Mouse (Mus musculus): ENCODE measurements around the gene Fars2.
"Not testable (repeated sequence)": the region's sequence is repeated elsewhere in the genome, so short reads cannot be mapped to it uniquely, and the experiment has no call there.

Fars2 gene

DNA sequence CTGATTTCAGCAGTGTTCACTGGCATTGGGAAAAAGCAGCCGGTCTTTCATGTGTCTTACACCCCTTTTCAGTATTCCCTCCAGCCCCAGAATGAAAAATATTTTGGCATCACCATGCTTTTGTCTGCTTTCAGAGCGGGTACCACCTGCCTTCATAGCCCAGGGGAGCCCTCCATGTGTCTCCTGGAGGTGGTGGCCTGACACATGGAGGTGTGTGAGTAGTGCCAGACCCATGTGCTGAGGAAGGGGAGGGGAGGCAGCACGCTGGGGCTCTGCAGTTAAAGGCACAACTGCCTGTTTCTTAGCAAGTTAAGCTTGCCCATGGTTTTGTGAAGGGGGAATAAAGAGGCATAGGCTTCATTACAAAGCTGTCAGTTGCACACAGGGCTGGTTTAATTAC, 176.3 kb downstream of the Fars2 start:
- DNase-seq (ENCODE audit: extremely low spot score, low spot score) = no peak

DNA sequence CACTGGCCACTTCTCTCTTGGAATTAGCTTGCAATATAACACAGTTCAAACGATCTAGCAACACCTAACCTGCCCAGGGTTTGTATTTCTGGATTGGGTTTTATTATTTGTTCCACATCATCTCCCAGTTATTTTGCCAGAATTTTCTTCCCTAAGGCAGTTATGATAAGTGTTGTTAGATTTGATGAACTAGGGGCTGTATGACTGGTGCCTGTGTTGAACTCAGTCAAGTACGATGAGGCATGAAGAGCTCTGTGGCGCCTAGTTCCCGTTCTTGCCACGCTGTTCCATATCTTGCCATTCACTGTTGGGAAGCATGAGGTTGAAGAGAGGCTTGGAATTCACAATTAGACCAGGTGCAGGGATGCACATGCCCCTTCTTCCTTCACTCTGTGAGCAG, 177.3 kb downstream of the Fars2 start:
- no peak for DNase-seq (ENCODE audit: extremely low spot score, low spot score)

DNA sequence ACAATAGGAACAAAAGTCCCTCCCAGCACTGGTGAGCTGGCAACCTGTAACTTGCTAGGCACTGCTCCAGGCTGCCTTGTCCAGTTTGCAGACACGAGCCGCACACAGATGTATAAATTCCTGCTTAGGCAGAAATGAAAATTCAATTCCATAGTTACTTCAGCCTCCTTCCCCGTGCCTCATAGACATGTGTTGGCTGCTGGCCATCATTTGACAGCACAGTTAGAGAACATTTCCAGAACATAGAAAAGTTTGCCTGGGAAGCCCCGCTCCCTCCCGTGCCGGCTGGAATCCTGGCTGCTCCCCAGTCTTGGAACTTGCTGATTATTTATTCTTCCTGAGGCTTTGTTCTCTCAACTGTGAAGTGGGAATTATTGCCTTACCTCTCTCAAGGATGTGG, 178.6 kb downstream of the Fars2 start:
- DNase-seq (ENCODE audit: extremely low spot score, low spot score) = no peak

DNA sequence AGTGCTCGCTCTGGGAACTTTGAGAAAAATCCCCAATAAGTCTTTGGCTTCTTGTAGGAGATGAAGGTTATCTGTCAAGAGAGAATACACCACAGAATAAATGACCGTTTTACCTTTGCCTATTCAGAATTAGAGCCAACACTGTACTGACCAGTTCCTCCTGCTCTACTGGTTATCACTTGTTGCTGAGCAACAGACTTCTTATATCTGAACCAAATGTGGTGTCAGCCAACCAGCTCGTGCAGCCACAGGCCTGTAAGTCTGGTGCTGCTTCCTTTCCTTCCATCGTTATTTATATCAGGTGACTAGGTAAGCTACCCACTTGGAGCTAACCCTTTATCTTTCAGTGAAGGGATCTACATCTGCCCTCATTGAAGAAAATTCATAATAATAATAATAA, 179.4 kb downstream of the Fars2 start:
- DNase-seq (ENCODE audit: extremely low spot score, low spot score) = no peak

DNA sequence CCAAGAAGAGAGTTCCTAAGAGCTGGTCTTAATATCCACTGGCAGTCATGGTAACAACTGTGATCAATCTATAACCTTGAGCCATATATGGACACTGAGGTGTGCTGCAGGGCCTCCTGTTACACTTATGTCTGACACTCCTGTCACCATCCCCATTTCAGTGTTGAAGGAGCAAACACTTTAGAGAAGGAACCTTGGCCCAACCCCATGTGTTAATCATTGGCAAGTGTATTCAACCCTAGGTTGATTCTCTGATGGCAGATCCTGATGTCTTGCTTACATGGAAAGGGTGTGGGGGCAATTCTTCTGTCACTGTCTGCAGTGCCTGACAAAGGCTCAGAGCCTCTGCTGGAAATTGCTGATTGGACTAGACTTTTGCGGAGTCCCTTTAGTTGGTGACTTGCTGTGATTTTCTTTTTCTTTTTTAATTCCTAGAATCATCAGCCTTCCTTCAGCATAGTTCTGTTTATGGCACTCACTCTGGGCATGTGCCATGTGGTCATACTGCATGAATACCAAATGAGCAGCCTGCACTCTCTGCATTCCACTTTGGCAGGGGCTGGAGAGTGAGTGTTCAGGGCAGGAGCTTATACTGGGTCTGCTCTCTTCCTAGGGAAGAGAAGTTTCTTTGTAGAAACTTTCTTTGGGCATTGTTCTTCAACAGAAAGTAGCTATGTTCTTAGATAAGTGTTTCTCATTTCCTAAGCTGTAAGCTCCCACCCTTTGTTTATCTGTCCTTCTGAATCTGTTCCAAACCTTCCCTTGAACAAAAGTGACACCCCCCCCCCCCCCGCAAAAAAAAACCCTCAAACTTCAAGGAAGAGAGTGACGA, 181.0 kb downstream of the Fars2 start:
- no peak for DNase-seq (ENCODE audit: extremely low spot score, low spot score)

DNA sequence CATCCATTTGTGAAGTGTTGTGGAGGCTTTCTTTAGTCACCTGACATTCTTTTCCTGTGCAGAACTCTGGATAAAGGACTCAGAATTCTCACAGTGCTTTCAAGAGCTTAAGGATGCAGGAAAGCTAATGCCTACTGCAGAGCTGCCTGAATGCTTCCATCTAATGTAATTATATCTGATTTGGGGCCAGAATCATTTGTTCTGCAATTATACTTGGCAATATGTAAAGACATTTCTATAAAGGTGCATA, 181.5 kb downstream of the Fars2 start:
- DNase-seq (ENCODE audit: extremely low spot score, low spot score) = no peak

DNA sequence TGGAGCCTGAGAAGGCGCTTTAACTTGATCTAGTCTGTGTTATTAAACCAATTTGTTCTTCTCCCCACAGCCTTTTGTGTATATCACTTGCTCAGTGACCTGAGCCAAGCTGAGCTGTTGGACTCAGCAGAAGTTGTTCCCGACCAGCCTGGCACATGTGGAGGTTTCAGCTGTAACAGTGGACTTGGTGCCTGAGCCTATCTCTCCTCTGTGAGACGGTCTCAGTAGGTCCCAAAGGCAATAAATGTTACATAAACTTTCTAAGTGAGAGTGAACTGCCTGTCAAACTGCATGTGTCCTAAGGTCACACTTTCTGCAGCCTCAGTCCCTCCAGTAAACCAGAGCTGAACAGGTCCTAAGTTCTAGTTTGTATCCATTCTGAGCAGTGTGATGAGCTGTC, 185.6 kb downstream of the Fars2 start:
- no peak for DNase-seq (ENCODE audit: extremely low spot score, low spot score)

DNA sequence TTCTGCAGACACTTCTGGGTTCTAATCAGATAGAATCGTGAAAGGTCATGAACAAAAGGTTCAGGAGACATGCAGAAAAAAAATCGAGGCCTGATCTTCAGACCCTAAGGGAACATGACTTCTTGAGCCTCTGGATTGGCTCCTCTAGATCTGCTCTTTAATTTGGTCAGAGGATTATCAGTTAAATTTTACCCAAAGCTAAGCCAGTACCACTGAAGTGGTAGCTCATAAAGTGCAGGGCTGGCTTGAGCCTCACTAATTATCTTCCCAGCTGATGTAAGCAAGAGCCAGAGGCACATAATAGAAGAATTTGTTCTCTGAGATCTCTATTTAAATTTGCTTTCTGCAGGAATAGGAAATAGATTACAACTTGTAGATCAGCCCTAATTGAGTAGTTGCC, 188.1 kb downstream of the Fars2 start:
- DNase-seq (ENCODE audit: extremely low spot score, low spot score) = no peak

DNA sequence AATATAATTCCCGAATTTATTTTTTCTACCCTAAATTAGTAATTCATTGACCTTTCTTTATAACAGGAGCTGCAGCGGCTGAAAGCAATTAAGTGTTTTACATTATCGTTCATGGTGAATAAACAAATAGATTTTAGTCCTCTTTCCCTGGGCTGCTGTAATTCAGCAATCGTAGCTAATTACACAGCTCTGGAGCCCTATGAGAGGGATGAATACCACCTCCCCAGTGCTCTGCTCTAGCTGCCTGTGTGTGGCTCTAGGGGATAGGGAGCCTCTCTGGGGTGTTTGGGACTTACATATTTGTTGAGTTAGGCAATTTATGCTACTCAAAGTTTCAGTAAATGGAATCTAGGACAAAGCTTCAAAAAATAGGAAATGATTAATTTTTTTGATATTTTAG, 190.2 kb downstream of the Fars2 start:
- no peak for DNase-seq (ENCODE audit: extremely low spot score, low spot score)

DNA sequence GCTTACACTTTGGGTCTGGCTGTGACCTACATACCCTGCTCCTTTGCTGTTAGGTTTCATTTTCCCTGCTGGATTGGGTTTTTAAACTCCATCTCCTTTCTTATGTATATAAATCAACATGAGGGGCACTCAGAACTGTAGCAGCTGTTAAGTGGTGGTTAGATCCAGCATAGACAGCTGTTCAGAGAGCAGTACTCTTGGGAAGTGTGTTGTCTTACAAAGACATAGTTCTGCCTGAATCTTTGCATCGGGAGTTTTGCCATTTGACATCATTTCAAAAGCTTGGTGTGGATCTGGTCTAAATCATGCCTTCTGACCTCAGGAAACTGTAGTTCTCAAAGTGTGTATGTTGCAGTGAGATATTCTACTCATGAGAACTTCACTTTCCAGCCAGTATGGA, 191.9 kb downstream of the Fars2 start:
- no peak for DNase-seq (ENCODE audit: extremely low spot score, low spot score)

DNA sequence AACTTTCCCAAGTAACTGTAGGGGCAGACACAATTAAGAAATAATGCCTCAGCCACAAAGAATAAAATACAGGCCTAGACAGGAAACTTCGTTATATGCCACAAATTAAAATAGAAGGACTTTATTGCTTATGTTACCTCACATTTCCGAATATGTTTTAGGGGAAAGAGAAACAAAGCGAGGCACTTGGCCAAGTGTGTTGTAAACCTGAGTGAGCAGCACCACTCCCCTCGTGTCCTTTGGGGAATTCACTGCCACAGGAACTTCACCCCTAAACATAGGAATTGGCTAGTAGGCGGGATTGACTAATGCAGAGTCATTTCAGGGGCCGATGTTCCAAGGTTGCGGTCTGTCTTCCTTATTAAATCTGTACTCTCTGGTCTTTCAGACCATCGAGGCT, 197.0 kb downstream of the Fars2 start:
- DNase-seq (ENCODE audit: extremely low spot score, low spot score) = no peak

DNA sequence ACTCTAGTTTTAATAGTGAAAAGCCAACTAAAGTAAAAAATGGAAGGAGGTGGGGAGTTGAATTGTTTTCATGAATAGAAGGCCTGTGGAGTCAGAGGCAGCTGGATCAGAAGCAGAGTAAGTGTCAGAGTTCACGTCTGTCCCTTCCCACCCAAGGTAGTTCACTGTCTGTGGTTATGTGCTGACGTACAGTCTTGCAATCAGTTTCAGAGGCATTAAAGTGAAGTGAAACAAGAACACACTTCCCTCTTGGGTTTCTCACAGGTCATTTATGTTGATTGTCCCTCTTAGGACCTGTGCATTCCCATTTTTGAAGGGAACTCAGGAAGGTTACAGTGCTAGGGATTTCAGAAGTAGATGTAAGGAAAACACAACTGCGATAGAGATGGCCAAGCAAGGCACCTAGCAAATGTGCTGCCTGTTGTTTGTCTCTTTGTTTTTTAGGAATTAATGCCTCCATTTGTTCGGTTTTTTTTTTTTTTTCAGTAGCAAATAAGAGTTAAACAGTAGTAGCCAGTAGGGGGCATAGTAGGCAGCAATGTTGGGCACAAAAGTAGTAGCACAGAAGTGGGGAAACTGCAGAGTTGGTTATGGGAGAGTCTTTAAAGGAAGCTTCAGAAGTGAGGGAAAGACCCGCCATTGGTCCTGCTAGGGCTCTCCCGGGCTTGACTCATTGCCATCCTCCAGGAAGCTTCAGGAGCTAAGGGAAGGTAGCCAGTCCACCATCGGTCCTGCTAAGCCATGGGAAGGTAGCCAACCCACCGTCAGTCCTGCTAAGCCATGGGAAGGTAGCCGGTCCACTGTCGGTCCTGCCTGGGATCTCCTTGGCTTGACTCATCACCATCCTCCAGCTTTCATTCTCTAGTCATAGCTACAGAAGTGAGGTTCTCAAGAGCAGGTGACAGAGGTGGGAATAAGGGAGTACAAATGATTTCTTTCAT, 197.9 kb downstream of the Fars2 start:
- no peak for DNase-seq (ENCODE audit: extremely low spot score, low spot score)

DNA sequence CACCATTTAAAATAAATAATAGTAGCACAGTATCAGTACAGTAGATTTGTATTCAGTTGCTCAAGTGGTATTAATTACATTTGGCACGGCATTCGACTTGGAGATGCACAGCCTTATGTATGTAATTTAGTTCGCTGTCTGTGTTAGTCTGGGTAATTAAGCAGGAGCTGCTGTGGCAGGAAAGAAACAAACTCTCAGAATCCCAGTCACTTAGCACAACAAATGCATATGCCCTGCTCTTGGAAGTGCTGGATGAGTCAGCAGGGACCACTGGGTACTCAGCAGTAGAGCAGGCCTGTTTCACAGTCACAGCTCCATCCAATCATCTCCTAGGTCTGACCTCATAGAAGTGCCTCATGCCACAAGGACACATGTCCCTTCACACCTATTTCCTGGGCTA, 200.6 kb downstream of the Fars2 start:
- DNase-seq (ENCODE audit: extremely low spot score, low spot score) = no peak

DNA sequence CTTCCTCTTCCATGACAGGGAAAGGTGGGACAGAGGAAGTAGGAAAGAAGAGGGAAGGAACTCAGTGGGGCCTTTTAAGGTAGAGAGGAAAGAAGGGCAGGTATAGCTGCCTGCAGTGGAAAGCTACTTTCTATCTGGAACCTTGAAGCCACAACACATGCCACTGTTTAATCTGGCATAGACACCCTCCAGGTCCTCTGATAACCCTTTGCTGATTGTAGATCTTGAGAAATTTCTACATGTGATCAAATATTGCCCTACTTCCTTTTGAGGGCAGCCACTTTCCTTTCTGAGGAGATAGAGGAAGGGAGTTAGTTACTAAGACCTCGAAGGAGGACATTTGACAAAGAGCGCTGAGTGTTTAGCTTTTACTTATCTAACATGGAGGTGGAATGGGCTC, 207.4 kb downstream of the Fars2 start:
- no peak for DNase-seq (ENCODE audit: extremely low spot score, low spot score)

DNA sequence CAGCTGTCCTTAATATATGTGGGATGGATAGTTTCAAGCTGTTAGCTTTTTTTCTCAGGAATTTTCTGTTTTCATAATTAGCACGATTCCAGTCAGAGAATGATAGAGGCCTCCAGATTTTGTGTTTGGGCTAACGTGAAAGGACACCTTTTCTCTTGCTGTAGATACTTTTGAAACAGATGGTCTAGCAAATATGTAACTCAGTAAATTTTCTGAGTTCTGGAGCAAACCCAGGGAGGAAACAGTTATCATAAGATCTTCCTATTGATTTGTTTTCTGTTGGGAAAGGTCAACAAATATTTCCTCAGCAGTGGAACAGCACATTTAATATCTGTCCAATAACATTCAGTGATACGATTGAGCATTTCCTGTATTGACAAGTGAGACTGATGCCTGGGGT, 209.3 kb downstream of the Fars2 start:
- DNase-seq (ENCODE audit: extremely low spot score, low spot score) = no peak

DNA sequence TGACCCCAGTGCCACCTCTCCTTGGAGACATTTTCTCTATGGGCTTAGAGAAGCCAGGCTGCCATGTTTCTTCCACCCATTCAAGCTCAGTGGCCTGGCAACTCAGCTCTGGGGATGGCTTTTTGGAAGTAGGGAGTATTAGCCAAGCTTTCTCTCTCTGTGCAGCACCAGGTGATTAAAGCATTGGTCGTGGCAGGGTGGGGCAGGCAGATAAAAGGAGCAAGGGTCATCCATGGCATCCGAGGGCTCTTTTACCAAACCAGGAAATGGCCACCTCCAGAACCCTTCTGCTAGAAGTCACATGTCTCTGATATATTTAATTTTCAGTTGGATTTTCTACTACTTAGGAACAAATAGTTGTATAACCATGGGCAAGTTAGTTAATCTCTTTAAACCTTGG, 212.7 kb downstream of the Fars2 start:
- DNase-seq (ENCODE audit: extremely low spot score, low spot score) = no peak

DNA sequence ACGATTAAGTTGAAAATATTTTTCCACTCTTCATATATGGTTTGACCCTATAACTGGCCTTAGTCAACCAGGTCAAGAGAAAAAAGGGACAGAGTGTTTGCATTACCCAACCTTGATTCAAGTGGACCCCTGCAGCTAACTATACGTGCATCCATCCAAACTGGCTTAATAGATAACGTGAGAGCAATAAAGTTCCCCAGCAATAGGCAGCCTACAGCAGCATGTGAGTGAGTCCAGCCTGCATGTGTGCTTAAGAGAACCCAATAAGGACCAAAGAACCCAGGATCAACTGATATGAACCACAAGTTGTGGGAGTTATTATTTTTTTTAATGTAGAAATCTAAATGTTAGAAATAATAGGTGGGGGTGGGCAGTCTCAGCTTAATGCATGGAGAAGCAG, 213.3 kb downstream of the Fars2 start:
- no peak for DNase-seq (ENCODE audit: extremely low spot score, low spot score)

DNA sequence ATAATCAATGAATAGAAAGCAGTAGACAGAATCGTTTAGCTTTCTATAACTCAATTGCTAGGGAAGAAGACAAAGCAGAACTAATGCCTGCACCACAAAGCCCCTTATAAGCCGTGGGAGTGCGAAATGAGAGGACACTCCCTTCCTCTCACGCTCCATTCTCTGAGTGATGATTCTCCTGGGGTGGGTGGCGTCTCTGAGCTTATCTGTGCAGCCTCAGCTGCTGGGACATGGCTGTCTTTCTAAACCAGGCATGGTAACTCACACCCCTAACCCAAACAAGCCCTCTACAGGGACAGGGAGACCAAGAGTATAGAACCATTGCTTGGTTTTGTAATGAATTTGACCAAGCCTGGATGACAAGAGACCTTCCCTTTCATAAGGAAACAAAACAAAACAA, 217.5 kb downstream of the Fars2 start:
- DNase-seq (ENCODE audit: extremely low spot score, low spot score) = no peak

DNA sequence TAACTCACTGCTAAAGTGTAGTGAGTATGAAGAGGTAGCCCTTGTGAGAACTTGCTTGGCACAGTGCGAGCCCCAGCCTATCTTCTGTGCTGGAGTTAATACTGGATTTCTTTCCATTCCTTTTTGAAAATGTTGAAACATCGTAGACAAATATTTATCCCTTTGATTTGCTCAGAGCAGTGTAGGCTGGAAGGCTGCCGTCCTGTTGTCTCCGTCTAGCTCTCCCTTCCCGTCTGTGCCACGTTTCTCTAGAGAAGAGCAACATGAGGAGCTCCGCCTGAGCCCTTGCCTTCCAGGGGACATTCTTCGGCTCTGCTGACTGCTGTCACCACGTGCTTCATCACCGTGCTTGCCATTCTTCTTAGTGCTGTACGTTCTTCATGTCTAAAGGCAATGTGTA, 234.3 kb downstream of the Fars2 start:
- no peak for DNase-seq (ENCODE audit: extremely low spot score, low spot score)

DNA sequence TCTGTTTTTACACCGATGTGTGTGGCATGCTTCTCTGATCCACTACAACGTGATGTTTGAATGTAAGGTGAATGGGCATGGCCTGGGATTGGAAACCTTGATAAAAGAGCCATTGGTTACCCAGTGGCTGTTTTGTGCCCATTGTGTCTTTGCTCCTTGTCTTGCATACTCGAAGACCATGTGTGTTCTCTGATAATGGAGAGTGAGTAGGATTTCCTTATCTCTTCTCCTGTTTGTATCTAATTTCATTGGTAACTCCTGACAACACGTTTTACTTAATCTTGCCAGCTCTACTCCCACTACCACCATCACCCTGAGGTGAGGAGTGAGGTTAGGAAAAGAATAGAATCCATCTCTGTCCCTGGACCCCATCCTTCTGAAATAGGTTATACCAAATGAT, 240.3 kb downstream of the Fars2 start:
- no peak for DNase-seq (ENCODE audit: extremely low spot score, low spot score)

DNA sequence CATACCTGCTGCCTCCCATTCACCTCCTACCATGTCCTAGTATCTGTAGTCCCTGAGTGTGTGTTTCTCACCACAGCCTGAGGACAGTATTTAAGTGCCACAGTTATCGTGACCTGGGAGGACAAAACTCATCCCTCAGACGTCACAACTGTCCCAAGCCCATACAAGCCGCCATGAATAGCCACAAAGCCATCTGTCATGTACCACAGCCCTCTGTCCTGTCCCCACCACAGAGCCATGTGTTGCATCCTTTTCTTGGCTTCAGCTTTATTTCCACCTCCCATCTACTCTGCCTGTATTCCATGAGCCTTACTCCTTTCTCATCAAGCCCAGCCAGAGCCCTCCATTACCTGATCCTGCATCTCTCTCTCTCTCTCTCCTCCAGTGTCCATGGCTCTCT, 244.2 kb downstream of the Fars2 start:
- DNase-seq (ENCODE audit: extremely low spot score, low spot score) = no peak

DNA sequence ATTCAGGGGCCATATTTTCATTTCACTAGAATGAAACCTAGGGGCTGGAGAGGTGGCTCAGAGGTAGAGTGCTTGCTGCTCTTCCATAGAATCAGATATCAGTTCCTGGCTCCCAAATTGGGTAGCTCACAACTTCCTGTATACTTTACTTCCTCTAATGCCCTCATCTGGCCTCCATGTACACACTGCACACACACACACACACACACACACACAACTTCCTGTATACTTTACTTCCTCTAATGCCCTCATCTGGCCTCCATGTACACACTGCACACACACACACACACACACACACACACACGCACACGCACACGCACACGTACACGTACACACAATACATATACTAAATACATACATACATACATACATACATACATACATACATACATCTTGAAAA, 248.5 kb downstream of the Fars2 start:
- DNase-seq (ENCODE audit: extremely low spot score, low spot score) = not testable (repeated sequence)

DNA sequence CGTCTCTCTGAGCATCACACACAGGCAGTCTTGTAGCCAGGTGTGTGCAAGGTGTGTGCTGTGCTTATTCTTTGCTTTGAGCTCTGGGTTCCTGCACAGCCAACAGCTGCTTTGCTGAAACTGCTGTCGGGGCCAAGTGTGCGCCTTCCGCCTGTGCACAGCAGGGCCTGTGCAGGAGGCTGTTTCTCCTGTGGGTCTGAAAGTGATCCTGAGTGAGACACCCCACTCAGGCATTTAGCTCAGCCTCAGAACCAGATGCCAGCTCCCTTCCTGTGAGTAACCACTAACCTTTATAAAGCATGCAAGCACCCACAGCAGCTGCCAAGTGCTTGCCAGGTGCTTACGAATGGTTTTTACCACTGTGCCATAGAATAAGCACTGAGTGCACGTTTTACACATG, 249.1 kb downstream of the Fars2 start:
- no peak for DNase-seq (ENCODE audit: extremely low spot score, low spot score)

Data from neural tube, embryonic 10.5 days (tissue).